Mouse (Mus musculus) olfactory bulb, adult 2 months (tissue): Measurements from ENCODE around the gene Defb43.

ENCODE experiments used
- CTCF ChIP-seq: fragments of 200-500 bp; IDR thresholded peaks from 2 replicates; pipeline ENCODE4 v1.5.1; 2012; ENCODE audit warnings: low read depth, mild to moderate bottlenecking, low read length, moderate library complexity; ENCODE audit not compliant: insufficient read depth
- POLR2A ChIP-seq: fragments of 200-500 bp; IDR thresholded peaks from 2 replicates; pipeline ENCODE4 v1.6.1; 2012; ENCODE audit warnings: mild to moderate bottlenecking, low read depth, low read length, moderate library complexity; ENCODE audit not compliant: insufficient read depth

DNA sequence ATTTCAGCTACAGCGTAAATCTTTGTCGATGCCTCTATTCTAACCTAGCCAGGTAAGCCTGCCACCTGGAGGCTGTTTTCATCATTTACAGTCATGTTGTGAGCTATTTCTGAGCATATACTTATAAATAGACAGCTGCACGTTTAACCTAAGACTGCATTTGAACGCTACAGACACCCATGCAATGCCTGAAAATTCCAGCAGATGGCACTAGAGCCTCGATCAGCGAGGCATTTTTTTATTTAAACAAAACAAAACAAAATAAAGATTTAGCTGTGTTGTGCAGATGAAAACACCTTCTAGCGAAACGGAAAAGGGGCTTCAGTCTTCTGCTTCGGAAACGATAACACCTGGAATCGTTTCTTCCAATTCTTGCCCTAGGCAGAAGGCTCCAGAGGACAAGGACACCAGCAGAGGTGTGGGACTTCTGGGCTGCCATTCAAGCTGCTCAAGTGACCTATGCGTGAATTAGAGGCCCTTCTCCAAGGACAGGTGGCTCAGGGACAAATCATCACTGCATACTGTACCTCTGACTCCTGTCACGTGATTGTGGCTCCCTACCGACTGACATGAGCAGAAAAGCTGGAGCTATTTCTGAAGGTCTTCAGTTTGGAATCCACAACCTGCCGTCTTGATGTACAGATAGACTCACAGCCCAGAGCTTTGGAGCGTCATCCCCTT lies 55.2 kb downstream of the Defb43 start:
- no peak for TF ChIP-seq CTCF
- TF ChIP-seq POLR2A: no peak
